Mouse (Mus musculus) embryonic facial prominence, embryonic 10.5 days (tissue): ENCODE results near the gene Scyl2. TPM values are rescaled to one million over a fixed set of nuclear protein-coding genes. Genes with fewer than 3 reads are reported as not detected.

Experiments
- polyA plus RNA-seq: library from polyadenylated mRNA; unstranded; fragments of >200 nt; fragmentation: Nextera tagmentation; extraction: Ambion mirVana; gene quantifications from 2 replicates; pipeline ENCODE4 v1.2.1, GENCODE M21; 2016

The Scyl2 gene
- polyA plus RNA-seq, 1 experiment from 2014 or later, result 9.8 TPM

Other genes with a start within 250 kb of the Scyl2 start
- gene Gas2l3, start 242.3 kb downstream of the Scyl2 start, polyA plus RNA-seq, result 14.2 and 16.8 TPM in 2 replicates
- not detected in 2 replicates for gene Nr1h4, start 152.7 kb downstream of the Scyl2 start, polyA plus RNA-seq
- gene Slc17a8, start 65.0 kb downstream of the Scyl2 start, polyA plus RNA-seq, result 0.07 and 0.08 TPM in 2 replicates
- 35.7 and 36.3 TPM in 2 replicates for gene Actr6, start 46.0 kb upstream of the Scyl2 start, polyA plus RNA-seq
- gene Uhrf1bp1l, start 58.7 kb upstream of the Scyl2 start, polyA plus RNA-seq, result 30.1 and 33.0 TPM in 2 replicates
- gene Anks1b, start 187.2 kb upstream of the Scyl2 start, polyA plus RNA-seq, result 0.53 and 1.6 TPM in 2 replicates